Mouse (Mus musculus): ENCODE results near the gene Slc17a5. TPM values are rescaled to one million over a fixed set of nuclear protein-coding genes. Genes with fewer than 3 reads are reported as not detected.
A peak's percentile ranks its signal among the peaks of the same experiment; 100 is the strongest.

Slc17a5 gene
- 39.6 and 49.8 TPM in 2 replicates for polyA plus RNA-seq (2015; fragmentation: Nextera tagmentation; extraction: Ambion mirVana)

DNA sequence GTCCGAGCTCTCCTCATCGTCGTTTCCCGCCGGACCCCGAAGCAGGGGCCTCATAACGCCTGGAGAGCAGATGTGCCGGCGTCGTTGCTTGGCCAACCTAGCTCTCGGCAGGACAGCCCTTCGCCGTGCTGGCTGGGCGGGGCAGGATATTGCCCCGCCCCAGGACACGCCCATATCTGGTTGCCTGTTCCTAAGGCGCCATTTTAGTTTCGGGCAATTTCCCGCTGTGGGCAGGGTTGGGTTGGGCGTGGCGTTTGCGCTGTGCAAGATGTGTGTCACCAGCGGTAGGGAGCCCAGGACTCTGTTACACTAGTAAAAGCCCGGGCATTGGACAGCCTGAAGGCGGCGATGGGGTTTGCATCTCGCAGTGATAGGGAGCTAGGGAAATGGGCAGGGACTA is at the start of gene Slc17a5:
Slc17a5 (minus strand) TSS at position 128 of the 400 bp plus-strand sequence.
- Histone ChIP-seq H3K27me3 (replicated peaks) (no peaks in the 10 kb centered on the region), H3K9me3 (no peaks in the 10 kb centered on the region), H3K9ac (peak within 1 kb of the TSS; percentile 67), H3K4me2 (replicated peaks) (peak within 1 kb of the TSS; percentile 68), H3K27ac (peak within 1 kb of the TSS; percentile 68), H3K4me1 (replicated peaks) (peaks cover 10% of the 10 kb centered on the region; the same call in 1 of the 2 replicates), H3K4me3 (replicated peaks) (peak within 1 kb of the TSS; percentile 72), H3K36me3 (no peaks in the 10 kb centered on the region)
- 0% methylated on average over 27 of the region's 27 CpGs for WGBS
- peak; percentile 97 for ATAC-seq

DNA sequence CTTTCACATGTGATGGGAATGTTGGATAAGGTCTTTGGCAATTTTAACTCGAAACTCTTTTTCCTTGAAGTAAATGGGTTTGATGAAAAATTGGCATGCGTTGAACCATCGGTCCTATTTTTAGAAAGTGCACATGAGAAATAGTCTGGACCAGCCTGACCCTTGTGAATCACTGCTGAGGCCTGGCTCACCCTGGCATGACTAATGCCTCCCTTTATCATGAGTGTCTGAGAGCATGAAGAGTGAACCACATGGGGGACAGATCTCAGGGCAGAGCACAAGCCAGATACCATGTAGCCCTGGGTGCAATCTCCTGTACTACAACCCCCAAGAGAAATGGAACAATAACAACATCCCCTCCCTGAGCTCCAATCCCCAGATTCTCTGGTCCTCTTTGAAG is 46.1 kb upstream of the Slc17a5 start:
- ATAC-seq: no peak

DNA sequence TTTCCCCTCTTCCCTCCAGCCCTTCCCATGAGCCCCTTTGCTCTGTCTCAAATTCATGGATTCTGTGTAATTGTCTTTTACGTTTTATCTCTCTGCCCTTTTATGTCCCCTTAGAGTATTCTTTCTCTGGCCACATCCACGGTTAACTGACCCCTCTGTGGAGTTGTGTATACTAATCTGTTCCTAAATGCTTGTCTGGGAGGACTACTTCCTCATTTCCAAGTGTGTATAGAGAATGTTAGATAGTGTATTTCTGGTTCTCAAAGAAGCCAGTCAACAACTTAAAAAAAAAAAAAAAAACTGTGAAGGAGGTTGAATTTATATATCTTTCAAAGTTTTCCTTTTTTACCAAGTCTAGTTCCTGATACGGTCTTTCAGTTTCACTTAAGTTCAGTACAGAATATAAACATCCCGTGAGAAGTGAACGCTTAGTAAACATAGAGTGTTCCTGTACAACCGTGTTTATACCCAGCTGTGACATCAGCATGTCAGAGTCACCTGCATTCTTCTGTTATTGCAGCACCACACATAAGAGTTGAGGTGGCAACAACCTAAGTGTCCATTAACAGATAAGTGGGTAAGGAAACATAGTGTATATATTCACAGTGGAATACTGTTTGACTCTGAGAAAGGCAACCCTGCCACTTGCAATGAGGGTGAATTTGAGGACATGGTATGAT is 44.1 kb upstream of the Slc17a5 start:
- no peaks in the 10 kb centered on the region for H3K4me1 ChIP-seq (replicated peaks)
- no peak overlapping the region for H3K27ac ChIP-seq
- H3K27me3 ChIP-seq (replicated peaks): no peaks in the 10 kb centered on the region
- H3K4me2 ChIP-seq (replicated peaks): no peak overlapping the region
- no peaks in the 10 kb centered on the region for H3K9me3 ChIP-seq
- 44% methylated on average over 6 of the region's 6 CpGs for WGBS
- H3K9ac ChIP-seq: no peak overlapping the region
- H3K4me3 ChIP-seq (replicated peaks): no peak overlapping the region
- no peak for ATAC-seq
- no peaks in the 10 kb centered on the region for H3K36me3 ChIP-seq

More for the DNA sequence above, 46.1 kb upstream of the Slc17a5 start:
- Histone ChIP-seq H3K4me3 (replicated peaks) (no peak overlapping the region), H3K9me3 (no peaks in the 10 kb centered on the region), H3K4me2 (replicated peaks) (no peak overlapping the region), H3K4me1 (replicated peaks) (no peaks in the 10 kb centered on the region), H3K36me3 (no peaks in the 10 kb centered on the region), H3K27me3 (replicated peaks) (no peaks in the 10 kb centered on the region), H3K9ac (no peak overlapping the region), H3K27ac (no peak overlapping the region)
- 85% methylated on average over 3 of the region's 3 CpGs for WGBS

DNA sequence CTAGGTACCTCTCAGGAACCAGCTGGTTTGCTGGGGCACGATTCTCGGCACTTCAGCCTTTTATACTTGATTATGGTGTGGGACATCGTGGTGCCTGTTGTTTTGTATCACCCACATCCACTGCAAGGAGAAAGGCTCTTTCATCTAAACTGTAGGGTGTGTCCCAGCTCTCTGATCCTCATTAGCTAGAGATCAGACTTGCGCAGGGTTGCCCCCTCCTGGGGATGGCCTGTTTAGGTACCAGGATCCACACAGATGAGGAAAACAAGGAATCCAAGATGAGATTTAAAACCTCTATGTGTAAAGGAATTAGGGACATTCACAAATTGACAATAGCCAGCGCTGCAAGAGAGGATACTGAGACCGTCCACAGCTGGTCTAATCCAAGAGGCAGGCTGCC is 42.1 kb upstream of the Slc17a5 start:
- Histone ChIP-seq H3K36me3 (no peaks in the 10 kb centered on the region), H3K4me3 (replicated peaks) (no peak overlapping the region), H3K27ac (no peak overlapping the region), H3K4me1 (replicated peaks) (no peaks in the 10 kb centered on the region), H3K9ac (no peak overlapping the region), H3K27me3 (replicated peaks) (no peaks in the 10 kb centered on the region), H3K9me3 (no peaks in the 10 kb centered on the region), H3K4me2 (replicated peaks) (no peak overlapping the region)
- no peak for ATAC-seq
- WGBS: 58% methylated on average over 6 of the region's 6 CpGs

DNA sequence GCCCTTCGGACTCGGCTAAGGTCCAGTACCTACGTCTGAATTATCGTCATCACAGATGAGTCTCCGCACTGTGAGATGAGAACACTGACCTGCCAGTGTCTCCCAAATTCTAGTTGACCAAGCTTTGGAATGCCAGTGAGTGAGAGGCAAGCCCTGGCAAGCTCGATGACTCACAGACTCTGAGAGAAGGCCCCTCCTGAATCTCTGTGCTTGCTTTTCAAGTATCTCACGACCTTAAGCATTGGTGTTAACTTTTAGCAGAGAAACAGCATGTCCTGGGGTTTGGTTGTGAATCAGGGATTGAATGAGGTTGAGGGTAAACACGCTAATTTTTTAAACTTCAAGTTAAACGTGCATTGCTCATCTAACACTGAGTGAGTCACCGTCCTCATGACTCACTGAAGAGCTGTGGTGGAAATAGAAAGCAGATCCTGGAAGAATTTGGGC is 35.5 kb upstream of the Slc17a5 start:
- no peaks in the 10 kb centered on the region for H3K36me3 ChIP-seq
- WGBS: 75% methylated on average over 10 of the region's 10 CpGs
- no peak overlapping the region for H3K4me3 ChIP-seq (replicated peaks)
- no peaks in the 10 kb centered on the region for H3K9me3 ChIP-seq
- H3K27me3 ChIP-seq (replicated peaks): no peaks in the 10 kb centered on the region
- no peaks in the 10 kb centered on the region for H3K4me1 ChIP-seq (replicated peaks)
- no peak overlapping the region for H3K27ac ChIP-seq
- no peak for ATAC-seq
- no peak overlapping the region for H3K4me2 ChIP-seq (replicated peaks)
- H3K9ac ChIP-seq: no peak overlapping the region

DNA sequence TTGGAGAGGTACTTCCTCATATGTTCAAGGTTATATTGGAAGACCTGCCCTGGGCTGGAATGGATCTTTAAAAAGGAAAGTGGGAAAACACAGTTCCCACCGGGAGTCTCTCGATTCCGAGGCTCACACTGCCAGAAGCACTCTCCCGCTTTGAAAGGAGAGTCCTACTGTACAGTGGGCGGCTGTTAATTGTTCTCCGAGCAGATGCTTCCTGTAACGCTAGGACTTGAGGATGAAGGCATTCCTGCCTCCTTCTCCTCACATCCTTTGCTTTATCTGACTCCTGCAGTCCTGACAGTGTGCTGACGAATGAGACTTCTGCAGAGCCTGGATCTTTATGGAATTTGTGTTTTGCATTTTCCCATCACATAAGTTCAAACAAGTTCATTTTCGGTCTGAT is 31.4 kb upstream of the Slc17a5 start:
- no peak overlapping the region for H3K27ac ChIP-seq
- H3K4me2 ChIP-seq (replicated peaks): no peak overlapping the region
- no peak overlapping the region for H3K4me3 ChIP-seq (replicated peaks)
- H3K36me3 ChIP-seq: no peaks in the 10 kb centered on the region
- H3K9ac ChIP-seq: no peak overlapping the region
- H3K4me1 ChIP-seq (replicated peaks): 0 out of 2 replicates have a peak, but pooled peaks cover 4% of the 10 kb centered on the region
- ATAC-seq: no peak
- no peaks in the 10 kb centered on the region for H3K9me3 ChIP-seq
- peaks cover 19% of the 10 kb centered on the region for H3K27me3 ChIP-seq (replicated peaks)
- WGBS: 84% methylated on average over 9 of the region's 9 CpGs

DNA sequence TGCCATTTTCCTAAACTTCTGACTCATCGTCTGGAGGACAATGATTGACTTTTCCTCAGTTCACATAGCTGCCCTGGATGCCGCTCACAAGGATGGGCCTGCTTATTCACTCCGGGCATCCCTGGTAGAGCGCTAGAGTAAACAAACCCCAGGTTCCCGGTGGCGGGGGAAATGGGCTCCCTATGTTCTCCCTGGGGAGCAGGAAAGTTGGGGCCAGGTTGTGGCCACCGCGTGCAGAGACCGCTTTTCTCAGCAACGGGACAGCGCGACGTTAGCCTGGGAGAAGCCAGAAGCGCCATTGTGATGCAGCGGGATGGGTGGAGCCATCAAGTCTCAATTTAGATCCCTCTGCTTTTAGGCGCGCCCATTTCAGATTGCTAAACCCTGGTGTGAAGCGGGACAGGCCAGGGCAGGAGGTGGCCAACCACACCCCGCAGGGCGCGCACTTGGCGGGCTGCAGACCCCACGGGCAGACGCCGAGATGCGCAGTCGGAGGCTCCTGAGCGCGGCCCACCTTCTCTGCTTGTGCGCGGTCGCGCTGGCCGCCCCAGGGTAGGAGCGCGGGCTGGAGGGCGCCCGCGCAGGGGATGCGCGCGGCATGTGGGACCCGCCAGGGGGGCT is 27.7 kb upstream of the Slc17a5 start, which contains the start of gene Cd109:
Cd109 (plus strand) TSS at position 146 of the 621 bp plus-strand sequence.
- Histone ChIP-seq H3K9me3 (no peaks in the 10 kb centered on the region), H3K4me1 (replicated peaks) (0 out of 2 replicates have a peak, but pooled peaks cover 4% of the 10 kb centered on the region), H3K9ac (peak within 1 kb of the TSS; percentile 58), H3K4me3 (replicated peaks) (peak within 1 kb of the TSS; percentile 59), H3K36me3 (no peaks in the 10 kb centered on the region), H3K4me2 (replicated peaks) (peak within 1 kb of the TSS; percentile 95), H3K27ac (no peak within 1 kb of the TSS), H3K27me3 (replicated peaks) (peaks cover 22% of the 10 kb centered on the region)
- under 1% methylated on average over 43 of the region's 43 CpGs for WGBS
- peak; percentile 82 for ATAC-seq

DNA sequence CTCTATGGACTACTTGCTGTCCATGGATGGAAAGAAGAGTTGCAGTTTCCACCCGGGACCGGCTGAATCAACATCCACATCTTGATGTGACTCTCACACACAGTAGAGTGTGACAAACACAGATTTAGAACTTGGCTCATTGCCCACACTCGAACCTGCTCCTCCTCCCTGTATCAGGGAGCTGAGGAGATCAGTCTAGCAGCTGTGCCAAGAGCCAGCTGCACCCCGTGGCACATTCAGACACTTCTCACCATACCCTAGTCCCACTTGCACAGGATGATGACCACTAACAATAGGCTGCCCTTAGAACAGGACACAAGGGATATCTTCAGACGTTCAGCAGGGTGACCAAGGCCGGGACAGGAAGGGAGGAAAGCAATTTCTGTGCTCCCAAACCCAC is 26.4 kb upstream of the Slc17a5 start:
- Histone ChIP-seq H3K9me3 (no peaks in the 10 kb centered on the region), H3K36me3 (no peaks in the 10 kb centered on the region), H3K4me2 (replicated peaks) (no peak overlapping the region), H3K9ac (no peak overlapping the region), H3K27me3 (replicated peaks) (peaks cover 22% of the 10 kb centered on the region), H3K4me3 (replicated peaks) (no peak overlapping the region), H3K4me1 (replicated peaks) (0 out of 2 replicates have a peak, but pooled peaks cover 4% of the 10 kb centered on the region), H3K27ac (no peak overlapping the region)
- ATAC-seq: no peak
- WGBS: 61% methylated on average over 6 of the region's 6 CpGs

DNA sequence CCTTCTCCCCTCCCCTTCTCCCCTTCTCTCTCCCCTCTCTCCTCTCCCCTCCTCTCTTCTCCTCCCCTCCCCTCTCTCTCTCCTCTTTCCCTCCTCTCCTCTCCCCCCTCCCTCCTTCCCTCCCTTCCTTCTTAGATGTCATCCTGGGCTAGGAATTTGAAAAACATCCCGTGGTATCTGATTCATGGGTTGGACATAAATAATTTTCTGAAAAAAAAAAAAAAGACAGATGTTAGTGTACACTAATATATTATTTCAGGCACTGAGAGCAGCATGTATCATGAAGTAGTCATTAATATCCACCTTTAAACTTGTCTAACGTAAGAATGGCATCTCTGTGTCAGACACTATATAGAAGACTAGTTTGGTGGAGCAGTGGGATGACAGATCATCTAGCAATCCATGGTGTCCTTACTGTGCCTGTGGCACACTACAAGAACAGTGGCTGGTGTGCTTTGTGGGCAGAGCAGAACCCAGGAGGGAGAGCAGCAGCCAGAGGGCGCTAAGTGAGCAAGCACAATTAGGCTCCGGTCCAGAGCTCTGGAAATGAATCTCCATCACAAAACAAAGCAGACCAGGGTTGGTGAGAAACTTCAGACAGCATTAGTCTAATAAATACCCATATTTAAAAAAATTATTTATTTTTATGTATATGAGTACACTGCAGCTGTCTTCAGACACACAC is 13.3 kb upstream of the Slc17a5 start:
- no peaks in the 10 kb centered on the region for H3K4me1 ChIP-seq (replicated peaks)
- no peak for ATAC-seq
- WGBS: 54% methylated on average over 4 of the region's 4 CpGs
- H3K36me3 ChIP-seq: no peaks in the 10 kb centered on the region
- H3K9ac ChIP-seq: no peak overlapping the region
- H3K9me3 ChIP-seq: no peaks in the 10 kb centered on the region
- H3K4me2 ChIP-seq (replicated peaks): no peak overlapping the region
- no peak overlapping the region for H3K27ac ChIP-seq
- H3K4me3 ChIP-seq (replicated peaks): no peak overlapping the region
- no peaks in the 10 kb centered on the region for H3K27me3 ChIP-seq (replicated peaks)

DNA sequence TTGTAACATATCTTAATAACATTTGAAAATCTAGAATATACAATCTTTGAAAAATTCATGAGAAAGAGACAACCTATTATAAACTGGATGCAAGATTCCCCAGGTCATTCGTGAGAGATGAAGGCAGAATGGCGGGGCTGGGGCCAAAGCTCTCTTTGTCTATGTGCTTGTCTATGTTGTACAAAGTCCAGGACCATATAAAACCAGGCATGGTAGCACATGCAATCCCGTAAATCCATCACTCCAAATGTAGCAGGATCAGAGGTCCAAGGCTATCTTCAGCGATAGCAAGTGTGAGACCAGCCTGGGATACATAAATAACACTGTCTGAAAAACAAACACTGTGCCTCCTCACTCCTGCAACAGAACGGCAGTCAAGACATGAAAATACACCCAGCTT is 12.1 kb upstream of the Slc17a5 start:
- no peak overlapping the region for H3K27ac ChIP-seq
- no peaks in the 10 kb centered on the region for H3K9me3 ChIP-seq
- H3K4me1 ChIP-seq (replicated peaks): no peaks in the 10 kb centered on the region
- no peak overlapping the region for H3K9ac ChIP-seq
- no peak overlapping the region for H3K4me3 ChIP-seq (replicated peaks)
- no peak overlapping the region for H3K4me2 ChIP-seq (replicated peaks)
- no peaks in the 10 kb centered on the region for H3K27me3 ChIP-seq (replicated peaks)
- WGBS: 32% methylated on average over 5 of the region's 5 CpGs
- 0 out of 2 replicates have a peak, but pooled peaks have one; percentile 34 for ATAC-seq
- no peaks in the 10 kb centered on the region for H3K36me3 ChIP-seq

DNA sequence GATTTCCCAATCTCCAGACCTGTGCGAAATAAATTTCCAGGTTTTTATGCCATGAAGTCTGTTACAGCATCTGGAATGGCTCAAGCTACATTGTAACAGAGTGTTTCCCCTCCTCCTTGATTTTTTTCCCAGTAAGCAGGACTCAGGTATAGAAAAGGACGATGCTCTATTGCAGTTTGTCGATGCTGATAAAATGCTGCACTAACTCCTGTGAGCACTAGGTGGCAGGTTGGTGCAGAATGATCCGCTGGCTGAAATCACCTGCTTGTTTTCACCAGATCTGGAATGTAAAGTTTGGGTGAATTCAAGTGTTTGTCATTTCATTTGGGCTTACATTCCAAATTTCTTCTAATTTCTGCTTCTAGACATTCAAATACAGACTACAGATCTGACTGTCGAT is 9.0 kb upstream of the Slc17a5 start:
- H3K9ac ChIP-seq: no peak overlapping the region
- H3K9me3 ChIP-seq: no peaks in the 10 kb centered on the region
- WGBS: 3% methylated on average over 5 of the region's 5 CpGs
- H3K27ac ChIP-seq: no peak overlapping the region
- no peak overlapping the region for H3K4me3 ChIP-seq (replicated peaks)
- H3K4me1 ChIP-seq (replicated peaks): no peaks in the 10 kb centered on the region
- no peaks in the 10 kb centered on the region for H3K27me3 ChIP-seq (replicated peaks)
- no peak; the same call in 1 of the 2 replicates for ATAC-seq
- no peak overlapping the region for H3K4me2 ChIP-seq (replicated peaks)
- H3K36me3 ChIP-seq: no peaks in the 10 kb centered on the region

DNA sequence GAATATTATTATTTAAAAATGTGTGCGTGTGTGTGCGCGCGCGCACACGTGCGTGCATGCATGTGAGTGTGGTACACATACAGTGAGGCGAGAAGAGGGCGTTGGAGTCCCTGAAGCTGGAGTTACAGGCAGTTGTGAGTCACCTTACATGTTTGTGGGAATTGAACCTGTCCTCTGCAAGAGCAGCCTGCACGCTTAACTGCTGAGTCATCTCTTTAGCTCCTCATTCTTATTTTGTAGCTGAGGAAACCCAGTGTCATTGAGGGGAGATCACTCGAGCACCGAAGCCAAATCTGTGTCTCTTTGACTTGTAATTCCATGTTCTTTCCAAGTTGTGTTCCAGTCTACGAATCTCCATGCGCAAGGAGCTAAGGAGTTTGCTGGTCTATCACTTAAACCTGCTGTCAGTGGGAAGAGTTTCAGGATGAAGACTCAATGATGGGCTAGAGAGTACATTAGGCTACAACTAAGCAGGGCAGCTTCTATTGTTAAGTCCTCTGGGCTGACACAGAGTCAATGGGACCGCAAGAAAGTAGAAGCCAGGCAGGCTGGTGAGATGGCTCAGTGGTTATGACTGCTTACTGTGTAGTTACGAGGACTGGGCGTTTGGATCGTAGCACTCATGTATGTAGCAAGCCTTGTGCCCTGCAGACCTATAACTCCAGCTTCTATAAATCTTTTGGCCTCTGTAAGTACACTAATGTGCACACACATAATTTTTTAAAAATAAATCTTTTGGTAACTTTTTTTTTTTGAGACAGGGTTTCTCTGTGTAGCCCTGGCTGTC is 8.1 kb upstream of the Slc17a5 start:
- H3K4me3 ChIP-seq (replicated peaks): no peak overlapping the region
- no peaks in the 10 kb centered on the region for H3K36me3 ChIP-seq
- no peaks in the 10 kb centered on the region for H3K27me3 ChIP-seq (replicated peaks)
- no peak overlapping the region for H3K27ac ChIP-seq
- H3K4me1 ChIP-seq (replicated peaks): no peaks in the 10 kb centered on the region
- WGBS: 88% methylated on average over 18 of the region's 18 CpGs
- H3K9ac ChIP-seq: no peak overlapping the region
- H3K9me3 ChIP-seq: no peaks in the 10 kb centered on the region
- ATAC-seq: no peak
- no peak overlapping the region for H3K4me2 ChIP-seq (replicated peaks)

All from intestine, embryonic 15.5 days (tissue).